Mouse (Mus musculus) embryonic facial prominence, embryonic 15.5 days (tissue): ENCODE measurements around the gene Gnb1. TPM values are rescaled to one million over a fixed set of nuclear protein-coding genes. Genes with fewer than 3 reads are reported as not detected.

ENCODE experiments used
- ATAC-seq: fragments of 200-750 bp; cut with Nextera tagmentation; 2 replicates; pipeline ENCODE4 v1.8.0; 2017; ENCODE audit warnings: low read depth, moderate TSS enrichment; ENCODE audit not compliant: insufficient number of reproducible peaks, low FRiP score, low TSS enrichment
- H3K27ac ChIP-seq: fragments of 300-500 bp; sonication (generic); replicated peaks from 2 replicates; pipeline ENCODE4 v1.5.1; 2015; ENCODE audit warnings: mild to moderate bottlenecking, inconsistent platforms
- H3K27me3 ChIP-seq: fragments of 300-500 bp; sonication (generic); 2 replicates; pipeline ENCODE4 v1.6.1; 2015; ENCODE audit warnings: inconsistent platforms
- H3K36me3 ChIP-seq: fragments of 300-500 bp; sonication (generic); 2 replicates; pipeline ENCODE4 v1.6.1; 2015; ENCODE audit warnings: mild to moderate bottlenecking, inconsistent platforms
- H3K4me1 ChIP-seq: fragments of 300-500 bp; sonication (generic); 2 replicates; pipeline ENCODE4 v1.6.1; 2015; ENCODE audit warnings: inconsistent platforms
- H3K4me2 ChIP-seq: fragments of 300-500 bp; sonication (generic); replicated peaks from 2 replicates; pipeline ENCODE4 v1.6.1; 2015; ENCODE audit warnings: mild to moderate bottlenecking, inconsistent platforms
- H3K4me3 ChIP-seq: fragments of 300-500 bp; sonication (generic); replicated peaks from 2 replicates; pipeline ENCODE4 v1.5.1; 2015; ENCODE audit warnings: mild to moderate bottlenecking, inconsistent platforms
- H3K9ac ChIP-seq: fragments of 300-500 bp; sonication (generic); 2 replicates; pipeline ENCODE4 v1.6.1; 2015; ENCODE audit warnings: inconsistent platforms
- H3K9me3 ChIP-seq: fragments of 300-500 bp; sonication (generic); replicated peaks from 2 replicates; pipeline ENCODE4 v1.6.1; 2016; ENCODE audit warnings: inconsistent platforms
- WGBS: fragments of 180-500 bp; shearing (Covaris S2); methylation state at CpG from one replicate; pipeline ENCODE4 v1.1.7; 2015; 5-methylcytosine and 5-hydroxymethylcytosine counted together
- polyA plus RNA-seq: library from polyadenylated mRNA; unstranded; fragments of >200 nt; fragmentation: Nextera tagmentation; extraction: Ambion mirVana; gene quantifications from 2 replicates; pipeline ENCODE4 v1.2.1, GENCODE M21; 2015

Gnb1 gene
- polyA plus RNA-seq, 1 experiment from 2014 or later: 456 TPM

- peak; percentile 94 for ATAC-seq
- Histone ChIP-seq H3K9me3 (no peaks in the 10 kb centered on the region), H3K4me3 (peak within 1 kb of the TSS; percentile 95), H3K27ac (peak within 1 kb of the TSS; percentile 99), H3K4me1 (peaks cover 15% of the 10 kb centered on the region), H3K36me3 (peaks cover 10% of the 10 kb centered on the region; the same call in 1 of the 2 replicates), H3K9ac (peak within 1 kb of the TSS; percentile 88), H3K4me2 (peak within 1 kb of the TSS; percentile 90), H3K27me3 (no peaks in the 10 kb centered on the region)
- WGBS: under 1% methylated on average over 65 of the region's 65 CpGs
These were observed 110.2 kb downstream of the Gnb1 start, which contains the start of gene Slc35e2 for GRCm38 (mm10) chr4:155601091-155601996. TSS of gene Slc35e2 (plus strand) at chr4:155601416.

GRCm38 (mm10) chr4:155601997-155602456, 110.9 kb downstream of the Gnb1 start:
- ATAC-seq: peak; percentile 32; the same call in 1 of the 2 replicates
- peak overlapping the region; percentile 95 for H3K4me3 ChIP-seq

GRCm38 (mm10) chr4:155602753-155603152, 111.6 kb downstream of the Gnb1 start:
- peak overlapping the region; percentile 90; the same call in 1 of the 2 replicates for H3K4me2 ChIP-seq
- H3K27me3 ChIP-seq: no peaks in the 10 kb centered on the region
- H3K9ac ChIP-seq: no peak overlapping the region
- ATAC-seq: no peak
- peak overlapping the region; percentile 95 for H3K4me3 ChIP-seq
- no peak overlapping the region for H3K27ac ChIP-seq
- peaks cover 15% of the 10 kb centered on the region for H3K4me1 ChIP-seq
- H3K36me3 ChIP-seq: peaks cover 10% of the 10 kb centered on the region; the same call in 1 of the 2 replicates
- no peaks in the 10 kb centered on the region for H3K9me3 ChIP-seq
- WGBS: 97% methylated on average over 1 of the region's 1 CpGs

More at GRCm38 (mm10) chr4:155601997-155602456, 110.9 kb downstream of the Gnb1 start:
- H3K27ac ChIP-seq: peak overlapping the region; percentile 99
- no peaks in the 10 kb centered on the region for H3K27me3 ChIP-seq
- peaks cover 10% of the 10 kb centered on the region; the same call in 1 of the 2 replicates for H3K36me3 ChIP-seq
- H3K4me2 ChIP-seq: peak overlapping the region; percentile 90
- WGBS: 1% methylated on average over 31 of the region's 31 CpGs
- peak overlapping the region; percentile 88 for H3K9ac ChIP-seq
- peaks cover 15% of the 10 kb centered on the region for H3K4me1 ChIP-seq
- no peaks in the 10 kb centered on the region for H3K9me3 ChIP-seq

- 92% methylated on average over 6 of the region's 6 CpGs for WGBS
- Histone ChIP-seq H3K27ac (no peak overlapping the region), H3K4me3 (no peak overlapping the region), H3K9me3 (no peaks in the 10 kb centered on the region), H3K4me2 (no peak overlapping the region), H3K27me3 (no peaks in the 10 kb centered on the region), H3K36me3 (peaks cover 10% of the 10 kb centered on the region; the same call in 1 of the 2 replicates), H3K9ac (no peak overlapping the region), H3K4me1 (peaks cover 15% of the 10 kb centered on the region)
- ATAC-seq: no peak
These were observed 112.6 kb downstream of the Gnb1 start for GRCm38 (mm10) chr4:155603801-155604200.

- Histone ChIP-seq H3K9me3 (no peaks in the 10 kb centered on the region), H3K9ac (no peak overlapping the region), H3K27ac (no peak overlapping the region), H3K36me3 (peaks cover 19% of the 10 kb centered on the region), H3K4me3 (no peak overlapping the region), H3K4me2 (no peak overlapping the region), H3K4me1 (peaks cover 15% of the 10 kb centered on the region), H3K27me3 (no peaks in the 10 kb centered on the region)
- 87% methylated on average over 4 of the region's 4 CpGs for WGBS
- ATAC-seq: no peak
These were observed 114.0 kb downstream of the Gnb1 start for GRCm38 (mm10) chr4:155605132-155605531.

DNA sequence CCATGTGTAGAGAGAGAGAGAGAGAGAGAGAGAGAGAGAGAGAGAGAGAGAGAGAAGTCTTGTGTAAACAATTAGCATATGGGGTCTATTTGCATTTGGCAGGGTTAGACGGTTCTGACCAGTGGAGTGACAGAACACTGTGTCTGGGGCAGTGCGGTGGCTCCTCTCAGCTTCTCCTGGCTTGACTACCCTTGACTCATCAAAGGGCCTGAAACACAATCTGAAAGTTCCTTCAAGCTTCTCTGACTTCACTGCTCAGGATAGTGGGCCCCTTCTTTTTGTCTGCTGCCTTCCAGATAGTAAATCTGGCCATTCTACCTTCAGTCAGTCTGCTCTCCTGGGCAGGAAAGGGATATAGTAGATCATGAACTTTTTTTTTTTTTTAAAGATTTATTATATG, 115.7 kb downstream of the Gnb1 start:
- H3K36me3 ChIP-seq: peaks cover 33% of the 10 kb centered on the region
- H3K4me3 ChIP-seq: no peak overlapping the region
- H3K4me1 ChIP-seq: peaks cover 10% of the 10 kb centered on the region
- no peak overlapping the region for H3K27ac ChIP-seq
- no peaks in the 10 kb centered on the region for H3K9me3 ChIP-seq
- no peak for ATAC-seq
- WGBS: 63% methylated on average over 2 of the region's 2 CpGs
- no peak overlapping the region for H3K4me2 ChIP-seq
- H3K9ac ChIP-seq: no peak overlapping the region
- H3K27me3 ChIP-seq: no peaks in the 10 kb centered on the region

Other genes starting within 250 kb of the Gnb1 start
- 74.9 and 75.0 TPM in 2 replicates for gene Faap20, start 241.6 kb upstream of the Gnb1 start, polyA plus RNA-seq
- 12.4 and 12.7 TPM in 2 replicates for gene Prkcz, start 130.0 kb upstream of the Gnb1 start, polyA plus RNA-seq
- 0.11 TPM in 1 of 2 replicates, not detected in the other for gene Gabrd, start 93.2 kb upstream of the Gnb1 start, polyA plus RNA-seq
- gene Cfap74, start 82.2 kb upstream of the Gnb1 start, polyA plus RNA-seq: 3.3 and 4.9 TPM in 2 replicates
- gene Tmem52, start 22.2 kb upstream of the Gnb1 start, polyA plus RNA-seq: 1.2 and 1.3 TPM in 2 replicates
- 83.0 and 88.5 TPM in 2 replicates for gene Nadk, start 71.0 kb downstream of the Gnb1 start, polyA plus RNA-seq
- 7.7 and 9.3 TPM in 2 replicates for gene Slc35e2, start 110.1 kb downstream of the Gnb1 start, polyA plus RNA-seq
- 62.1 and 65.6 TPM in 2 replicates for gene Cdk11b, start 133.5 kb downstream of the Gnb1 start, polyA plus RNA-seq
- not detected in 2 replicates for gene Gm10563, start 154.0 kb downstream of the Gnb1 start, polyA plus RNA-seq
- 38.5 and 39.0 TPM in 2 replicates for gene Mmp23, start 162.0 kb downstream of the Gnb1 start, polyA plus RNA-seq
- 36.3 and 36.8 TPM in 2 replicates for gene Mib2, start 177.8 kb downstream of the Gnb1 start, polyA plus RNA-seq
- 13.5 and 13.9 TPM in 2 replicates for gene Fndc10, start 203.0 kb downstream of the Gnb1 start, polyA plus RNA-seq
- gene Ssu72, start 213.4 kb downstream of the Gnb1 start, polyA plus RNA-seq: 135 and 140 TPM in 2 replicates
- 1.6 and 2.2 TPM in 2 replicates for gene Tmem240, start 243.4 kb downstream of the Gnb1 start, polyA plus RNA-seq